Mouse (Mus musculus) bone marrow, adult 2 months (tissue): ENCODE measurements at regions not wholly inside any gene's neighbourhood (a gene's known extent, or its start where the extent isn't known, plus 50 kb on each side); places are given as distances from the start of the nearest gene placed in this dataset.

ENCODE experiments used
- CTCF ChIP-seq: fragments of 200-500 bp; IDR thresholded peaks from 2 replicates; pipeline ENCODE4 v1.5.1; 2011; ENCODE audit warnings: low read length, control low read depth; ENCODE audit not compliant: control insufficient read depth, insufficient read depth
- POLR2A ChIP-seq: fragments of 200-500 bp; IDR thresholded peaks from 2 replicates; pipeline ENCODE4 v1.6.1; 2011; ENCODE audit warnings: low read depth, mild to moderate bottlenecking, control low read depth, low read length, borderline replicate concordance; ENCODE audit not compliant: control insufficient read depth

DNA sequence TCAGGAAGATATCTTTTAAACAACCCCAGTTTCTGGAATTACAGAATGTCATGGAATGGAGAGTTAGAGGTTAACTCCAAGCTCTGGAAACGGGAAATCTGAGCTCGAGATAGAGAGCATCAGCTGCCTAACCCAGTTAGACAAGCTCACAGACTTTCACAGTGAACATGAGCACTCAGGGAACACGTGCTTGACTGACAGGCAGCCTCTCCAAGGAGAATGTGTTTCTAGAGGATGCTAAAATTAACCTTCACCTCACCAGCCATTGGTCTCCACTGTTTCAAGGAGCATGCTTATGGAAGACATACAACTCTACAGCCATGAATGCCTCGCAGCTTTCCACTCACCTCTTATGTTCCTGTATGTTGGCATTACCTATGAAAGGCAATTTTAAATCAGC, 203.0 kb downstream of the Ankrd50 start:
- TF ChIP-seq CTCF (no peak), POLR2A (no peak)
